Mouse (Mus musculus) lung, postnatal 0 days (tissue): ENCODE data around the gene Emid1. TPM values are rescaled to one million over a fixed set of nuclear protein-coding genes. Genes with fewer than 3 reads are reported as not detected.

ENCODE experiments used
- ATAC-seq: fragments of 200-750 bp; cut with Nextera tagmentation; 2 replicates; pipeline ENCODE4 v1.8.0; 2017; ENCODE audit warnings: moderate library complexity
- DNase-seq: peaks from one replicate; pipeline ENCODE4 v3.0.0-alpha.2; 2016; ENCODE audit warnings: low spot score
- H3K27ac ChIP-seq: fragments of 300-500 bp; sonication (generic); 2 replicates; pipeline ENCODE4 v1.5.1; 2014; ENCODE audit warnings: antibody characterized with exemption, mild to moderate bottlenecking, low read length, mixed read lengths
- H3K27me3 ChIP-seq: fragments of 300-500 bp; sonication (generic); replicated peaks from 2 replicates; pipeline ENCODE4 v1.6.1; 2014; ENCODE audit warnings: low read length, mixed read lengths; ENCODE audit not compliant: insufficient read depth
- H3K36me3 ChIP-seq: fragments of 300-500 bp; sonication (generic); 2 replicates; pipeline ENCODE4 v1.6.1; 2014; ENCODE audit warnings: low read length, mixed read lengths; ENCODE audit not compliant: insufficient read depth
- H3K4me1 ChIP-seq: fragments of 300-500 bp; sonication (generic); 2 replicates; pipeline ENCODE4 v1.6.1; 2014; ENCODE audit warnings: antibody characterized with exemption, low read depth, low read length, mixed read lengths; ENCODE audit not compliant: insufficient read depth
- H3K4me2 ChIP-seq: fragments of 300-500 bp; sonication (generic); replicated peaks from 2 replicates; pipeline ENCODE4 v1.6.1; 2014; ENCODE audit warnings: low read depth, mild to moderate bottlenecking, low read length, moderate library complexity, mixed read lengths
- H3K4me3 ChIP-seq: fragments of 300-500 bp; sonication (generic); 2 replicates; pipeline ENCODE4 v1.5.1; 2014; ENCODE audit warnings: low read depth, low read length
- H3K9ac ChIP-seq: fragments of 300-500 bp; sonication (generic); replicated peaks from 2 replicates; pipeline ENCODE4 v1.6.1; 2014; ENCODE audit warnings: low read depth, mild to moderate bottlenecking
- H3K9me3 ChIP-seq: fragments of 300-500 bp; sonication (generic); 2 replicates; pipeline ENCODE4 v1.6.1; 2016; ENCODE audit warnings: low read length, mixed read lengths
- CTCF ChIP-seq: IDR thresholded peaks from 2 replicates; pipeline ENCODE4 v1.5.1; 2016; ENCODE audit warnings: antibody characterized with exemption, mild to moderate bottlenecking
- EP300 ChIP-seq: IDR thresholded peaks from 2 replicates; pipeline ENCODE4 v1.6.1; 2016; ENCODE audit warnings: antibody characterized with exemption, mild to moderate bottlenecking, control low read depth
- WGBS: fragments of 180-500 bp; shearing (Covaris S2); extraction: QIAGEN DNeasy Blood & Tissue Kit; methylation state at CpG from one replicate; pipeline ENCODE4 v1.1.7; 2014; 5-methylcytosine and 5-hydroxymethylcytosine counted together
- polyA plus RNA-seq: library from polyadenylated mRNA; unstranded; fragments of >200 nt; fragmentation: Nextera tagmentation; extraction: Ambion mirVana; gene quantifications from 2 replicates; pipeline ENCODE4 v1.2.1, GENCODE M21; 2015

Gene Emid1
- polyA plus RNA-seq, 1 experiment from 2014 or later, result 67.5 TPM

DNA sequence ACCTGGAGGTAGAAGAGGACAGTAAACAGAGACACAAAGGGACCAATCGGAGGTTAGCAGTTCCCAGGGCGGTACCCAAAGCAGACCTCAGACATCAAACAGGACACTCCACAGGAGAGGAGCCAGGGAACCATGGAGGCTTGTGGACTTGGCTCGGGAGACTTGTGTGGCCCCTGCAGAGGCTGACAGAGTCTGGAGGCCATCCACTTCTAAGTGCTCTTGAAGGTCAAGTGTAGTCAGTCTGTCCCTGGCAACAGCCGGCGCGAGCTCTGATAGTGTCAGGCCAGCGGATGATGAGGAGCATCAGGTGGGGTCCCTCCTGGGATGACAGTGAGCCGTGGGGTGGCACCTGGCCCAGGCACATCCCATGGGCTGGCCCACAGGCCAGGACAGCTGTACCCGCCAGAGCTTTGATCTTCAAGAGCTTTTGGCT lies 40.0 kb upstream of the Emid1 start:
- Histone ChIP-seq H3K27me3 (no peaks in the 10 kb centered on the region), H3K4me3 (no peak overlapping the region), H3K9ac (no peak overlapping the region), H3K4me2 (no peak overlapping the region), H3K27ac (no peak overlapping the region), H3K9me3 (no peaks in the 10 kb centered on the region), H3K36me3 (no peaks in the 10 kb centered on the region), H3K4me1 (no peaks in the 10 kb centered on the region)
- TF ChIP-seq CTCF (no peak), EP300 (no peak)
- no peak for ATAC-seq
- WGBS, result 43% methylated on average over 9 of the region's 9 CpGs
- no peak for DNase-seq

DNA sequence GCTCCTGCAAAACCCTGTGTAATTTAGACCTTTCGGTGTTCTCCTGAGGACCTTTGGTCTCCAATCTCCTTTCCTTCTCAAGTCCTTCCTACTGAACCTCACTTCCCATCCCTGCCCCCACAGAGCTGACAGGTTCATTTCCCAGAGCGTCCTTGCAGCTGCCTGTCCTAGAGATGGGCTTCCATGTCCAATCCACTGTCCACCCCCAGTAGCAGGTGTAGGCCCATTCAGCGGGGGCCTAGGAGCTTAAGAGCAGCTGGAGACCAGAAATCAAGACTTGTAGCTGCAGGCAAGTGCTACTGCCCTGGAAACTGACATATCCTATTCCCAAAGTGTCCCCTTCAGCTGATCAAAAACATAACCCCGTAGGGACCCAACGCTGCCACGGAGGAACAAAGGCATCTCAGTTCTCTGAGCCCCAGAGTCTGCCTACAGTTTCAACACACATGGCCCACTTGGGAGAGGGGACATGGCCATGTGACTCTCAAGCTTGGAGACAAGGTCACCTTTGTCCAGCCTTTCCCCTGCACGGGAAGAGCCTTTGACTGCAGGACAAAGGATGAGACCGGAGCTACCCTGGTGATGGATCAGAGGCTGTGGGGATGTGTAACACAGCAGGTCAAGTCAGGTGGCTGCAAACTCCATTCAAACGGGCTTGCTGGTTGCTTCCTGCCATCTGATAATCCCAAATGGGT lies 37.3 kb upstream of the Emid1 start:
- DNase-seq (no peak), ATAC-seq (no peak)
- no peak for TF ChIP-seq EP300
- no peak for TF ChIP-seq CTCF
- Histone ChIP-seq H3K9ac (no peak overlapping the region), H3K4me2 (no peak overlapping the region), H3K9me3 (no peaks in the 10 kb centered on the region), H3K27ac (no peak overlapping the region), H3K4me1 (no peaks in the 10 kb centered on the region), H3K4me3 (no peak overlapping the region), H3K27me3 (no peaks in the 10 kb centered on the region), H3K36me3 (no peaks in the 10 kb centered on the region)
- 44% methylated on average over 9 of the region's 9 CpGs for WGBS

DNA sequence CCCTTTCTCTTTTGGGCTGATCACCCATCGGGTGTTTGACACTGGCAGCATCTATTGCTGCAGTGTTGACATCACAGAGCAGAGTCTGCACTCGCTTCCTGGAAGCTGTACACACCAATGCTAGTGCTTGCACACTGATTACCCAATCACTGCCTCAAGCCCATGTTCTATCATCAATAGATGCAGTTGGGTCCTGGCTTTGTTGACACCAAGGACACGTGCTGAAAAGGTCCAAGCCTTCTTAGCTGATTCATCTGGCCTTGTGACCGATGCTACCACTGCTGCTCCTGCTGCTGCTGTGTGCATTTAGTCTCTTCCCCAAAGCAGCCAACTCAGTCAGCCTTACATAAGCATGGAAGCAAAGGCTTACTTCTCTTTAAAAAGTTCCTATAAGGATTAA lies 36.1 kb upstream of the Emid1 start:
- Histone ChIP-seq H3K9me3 (no peaks in the 10 kb centered on the region), H3K4me3 (no peak overlapping the region), H3K9ac (no peak overlapping the region), H3K4me2 (no peak overlapping the region), H3K27me3 (no peaks in the 10 kb centered on the region), H3K36me3 (no peaks in the 10 kb centered on the region), H3K4me1 (no peaks in the 10 kb centered on the region), H3K27ac (no peak overlapping the region)
- ATAC-seq (no peak), DNase-seq (no peak)
- 82% methylated on average over 4 of the region's 4 CpGs for WGBS
- TF ChIP-seq CTCF (no peak), EP300 (no peak)

DNA sequence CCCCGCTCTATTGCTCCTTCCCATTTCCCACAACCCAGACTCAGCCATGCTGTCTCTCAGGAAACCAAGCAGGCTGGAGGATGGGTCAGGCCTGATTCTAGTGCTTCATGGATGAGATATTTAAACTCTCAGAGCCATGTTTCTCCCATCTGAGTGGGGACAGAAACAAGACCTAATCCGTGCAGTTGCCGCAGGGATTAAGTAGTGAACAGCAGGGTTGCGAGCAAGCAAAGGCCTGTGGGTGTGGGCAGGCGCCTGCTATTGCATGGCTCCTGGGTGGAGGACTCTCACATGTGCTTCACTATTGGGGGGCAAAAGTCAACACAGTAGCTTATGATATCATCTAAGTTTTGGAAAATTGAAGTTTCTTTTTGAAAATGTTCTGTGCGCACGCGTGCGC lies 32.8 kb upstream of the Emid1 start:
- TF ChIP-seq CTCF, result no peak
- no peak for TF ChIP-seq EP300
- H3K4me1 ChIP-seq, result no peaks in the 10 kb centered on the region
- DNase-seq, result no peak
- no peaks in the 10 kb centered on the region for H3K36me3 ChIP-seq
- H3K27ac ChIP-seq, result no peak overlapping the region
- H3K9me3 ChIP-seq, result no peaks in the 10 kb centered on the region
- 87% methylated on average over 9 of the region's 9 CpGs for WGBS
- H3K4me3 ChIP-seq, result no peak overlapping the region
- H3K9ac ChIP-seq, result no peak overlapping the region
- no peaks in the 10 kb centered on the region for H3K27me3 ChIP-seq
- no peak overlapping the region for H3K4me2 ChIP-seq
- ATAC-seq, result no peak

DNA sequence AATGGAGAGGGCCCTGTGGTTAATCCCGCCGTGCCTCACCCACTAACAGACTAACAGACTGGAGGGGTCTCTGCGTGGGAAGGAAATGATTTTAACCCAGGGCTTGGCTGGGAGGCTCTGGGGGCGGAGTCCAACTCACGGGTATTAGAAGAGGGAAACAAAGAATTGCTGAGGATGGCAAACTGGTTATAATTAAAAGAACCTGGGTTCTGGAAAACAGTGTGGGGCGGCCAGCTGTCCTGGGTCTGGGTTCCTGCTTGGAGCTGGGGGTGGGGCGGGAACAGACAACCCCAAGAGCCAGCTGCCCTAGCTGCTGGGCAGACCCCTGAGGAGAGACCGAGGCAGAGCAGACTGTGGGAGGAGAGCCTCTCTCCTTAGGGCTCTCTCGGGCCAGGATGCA lies 32.2 kb upstream of the Emid1 start:
- DNase-seq (no peak), ATAC-seq (no peak)
- Histone ChIP-seq H3K27ac (no peak overlapping the region), H3K9me3 (no peaks in the 10 kb centered on the region), H3K27me3 (no peaks in the 10 kb centered on the region), H3K36me3 (no peaks in the 10 kb centered on the region), H3K9ac (no peak overlapping the region), H3K4me3 (no peak overlapping the region), H3K4me1 (no peaks in the 10 kb centered on the region), H3K4me2 (no peak overlapping the region)
- WGBS, result 36% methylated on average over 9 of the region's 9 CpGs
- TF ChIP-seq EP300, result no peak
- TF ChIP-seq CTCF, result no peak

DNA sequence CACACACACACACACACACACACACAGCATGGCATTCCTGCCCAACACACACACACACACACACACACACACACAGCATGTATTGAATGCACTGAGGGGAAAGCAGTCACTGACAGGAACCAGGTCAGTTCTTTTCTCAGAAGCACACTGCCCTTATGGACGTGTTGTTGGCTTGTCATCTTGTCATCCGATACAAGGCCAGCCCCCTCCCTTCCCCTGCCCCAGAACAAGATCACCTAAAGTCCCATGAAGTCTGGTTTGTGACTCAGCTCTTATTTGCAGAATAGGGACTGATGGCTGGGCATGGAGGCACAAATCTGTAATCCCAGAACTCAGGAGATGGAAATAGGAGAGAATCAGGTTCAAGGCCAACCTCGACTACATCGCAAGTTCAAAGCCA lies 30.8 kb upstream of the Emid1 start:
- H3K4me2 ChIP-seq, result no peak overlapping the region
- WGBS, result 72% methylated on average over 4 of the region's 4 CpGs
- TF ChIP-seq EP300, result no peak
- no peak for TF ChIP-seq CTCF
- H3K27ac ChIP-seq, result no peak overlapping the region
- no peak overlapping the region for H3K9ac ChIP-seq
- DNase-seq (no peak), ATAC-seq (no peak)
- no peaks in the 10 kb centered on the region for H3K27me3 ChIP-seq
- no peaks in the 10 kb centered on the region for H3K36me3 ChIP-seq
- no peaks in the 10 kb centered on the region for H3K4me1 ChIP-seq
- H3K9me3 ChIP-seq, result no peaks in the 10 kb centered on the region
- no peak overlapping the region for H3K4me3 ChIP-seq
